Mouse (Mus musculus) liver (tissue): ENCODE results near the gene Tvp23a.

Experiments
- DNase-seq: peaks from one replicate; pipeline ENCODE4 v3.0.0-alpha.2; 2020; ENCODE audit warnings: mixed read lengths

Gene Tvp23a

GRCm38 (mm10) chr16:10452445-10452896, 5.3 kb upstream of the Tvp23a start:
- no peak for DNase-seq

DNA sequence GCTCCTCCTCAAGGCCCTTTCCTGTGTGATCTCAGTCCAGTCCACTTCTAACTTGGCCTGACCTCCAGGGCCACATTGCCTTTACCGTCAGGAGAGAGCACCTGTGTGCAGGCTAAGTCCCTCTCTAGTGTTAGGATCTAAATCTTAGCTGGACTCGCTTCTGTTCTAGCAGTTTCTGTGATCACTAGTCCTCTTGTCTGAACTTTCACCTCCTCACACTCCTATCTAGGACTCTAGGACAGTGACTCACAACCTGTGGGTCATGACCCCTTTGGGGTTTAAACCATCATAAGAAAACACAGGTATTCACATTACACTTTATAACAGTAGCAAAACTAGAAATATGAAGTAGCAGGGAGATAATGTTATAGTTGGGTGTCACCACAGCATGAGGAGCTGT, 4.7 kb upstream of the Tvp23a start:
- no peak for DNase-seq

- DNase-seq = no peak
These were observed 1.8 kb upstream of the Tvp23a start for GRCm38 (mm10) chr16:10448931-10449330.

DNA sequence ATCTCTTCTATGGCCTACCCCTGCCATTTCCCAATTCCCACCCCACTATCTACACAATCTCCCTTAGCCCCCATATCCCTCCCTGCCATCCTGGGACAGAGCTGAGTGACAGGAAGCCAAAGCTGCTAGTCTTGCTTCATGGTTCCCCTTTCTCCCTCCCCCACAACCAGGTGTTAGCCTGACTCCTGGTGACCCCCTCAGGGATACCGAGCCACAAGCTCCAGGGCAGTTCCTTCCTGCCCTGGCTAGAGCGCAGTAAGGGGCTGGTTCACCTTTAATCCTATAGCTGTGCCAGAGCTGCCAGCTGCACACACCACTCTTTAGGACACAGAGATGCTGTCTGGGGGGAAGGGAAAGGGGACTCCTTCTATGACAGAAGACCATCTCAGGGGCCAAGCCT, 619 bp upstream of the Tvp23a start:
- no peak for DNase-seq

DNA sequence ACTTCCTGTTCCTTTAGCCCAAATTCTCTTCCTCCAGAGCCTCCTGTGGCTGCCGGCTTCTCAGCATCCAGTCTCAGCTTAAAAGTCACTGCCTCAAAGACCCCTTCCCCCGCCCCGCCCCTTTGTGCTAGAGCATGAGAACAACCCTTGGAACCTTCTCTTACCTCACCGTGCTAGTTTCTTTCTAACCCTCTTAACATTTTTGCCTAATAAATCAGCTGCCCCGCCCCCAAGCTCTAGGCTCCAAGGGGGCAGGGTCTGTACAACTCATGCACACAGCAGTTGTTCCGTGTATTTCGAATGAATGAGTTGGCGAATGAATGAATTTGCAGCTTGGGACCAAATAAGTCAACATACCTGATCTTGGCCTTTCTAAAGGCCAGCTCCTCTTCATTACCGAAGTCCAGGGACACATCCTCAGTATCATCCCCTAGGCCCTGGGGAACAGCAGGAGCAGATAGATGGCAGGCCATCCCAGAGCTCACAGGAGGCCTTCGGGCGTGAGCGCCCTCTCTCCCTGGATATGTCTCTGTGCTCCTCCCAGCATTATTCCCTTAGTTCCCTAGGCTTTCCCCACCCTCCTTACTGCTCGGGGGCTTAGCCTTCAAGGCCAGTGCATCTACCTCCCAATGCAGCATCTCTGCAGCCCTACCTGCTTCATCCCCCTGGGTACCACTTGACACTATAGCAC, 444 bp downstream of the Tvp23a start:
- no peak for DNase-seq

DNA sequence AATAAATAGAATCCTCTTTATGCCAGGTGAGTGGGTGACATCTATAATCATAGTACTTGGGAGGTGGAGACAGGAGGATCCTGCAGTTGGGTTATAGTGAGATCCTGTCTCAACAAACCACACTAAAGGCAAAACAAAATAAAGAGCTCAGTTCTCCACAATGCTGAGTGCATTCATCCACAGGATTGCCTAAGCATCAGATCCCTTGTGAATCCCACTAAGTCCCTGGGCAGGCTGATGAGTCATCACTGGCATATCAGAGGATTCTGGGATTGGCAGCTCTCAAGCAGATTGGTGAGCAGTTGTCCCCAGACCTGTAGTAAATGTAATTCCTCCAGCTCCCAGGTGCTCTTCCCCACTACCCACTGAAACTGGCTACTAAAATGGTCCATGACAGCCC, 3.4 kb downstream of the Tvp23a start:
- no peak for DNase-seq

- no peak for DNase-seq
These were observed 5.4 kb downstream of the Tvp23a start for GRCm38 (mm10) chr16:10441761-10442160.

DNA sequence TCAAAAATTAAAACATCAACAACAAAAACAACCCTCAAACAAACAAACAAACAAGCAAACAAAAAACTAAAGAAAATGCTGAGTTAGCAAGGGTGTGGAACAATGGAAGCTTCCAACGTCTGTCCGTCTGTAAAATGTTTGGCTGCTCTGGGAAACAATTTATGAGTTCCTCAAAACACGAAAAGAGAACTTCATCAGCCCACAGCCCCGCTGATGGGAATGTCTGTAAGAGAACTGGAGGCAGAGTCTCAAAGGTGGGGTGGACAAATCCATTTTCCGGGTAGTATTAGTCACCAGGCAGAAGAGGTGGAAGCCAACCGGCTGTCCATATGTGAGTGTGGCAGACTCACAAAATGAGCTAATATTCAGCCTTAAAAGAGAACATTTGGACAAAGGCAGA, 5.8 kb downstream of the Tvp23a start:
- no peak for DNase-seq

GRCm38 (mm10) chr16:10438055-10438454, 9.1 kb downstream of the Tvp23a start:
- no peak for DNase-seq

DNA sequence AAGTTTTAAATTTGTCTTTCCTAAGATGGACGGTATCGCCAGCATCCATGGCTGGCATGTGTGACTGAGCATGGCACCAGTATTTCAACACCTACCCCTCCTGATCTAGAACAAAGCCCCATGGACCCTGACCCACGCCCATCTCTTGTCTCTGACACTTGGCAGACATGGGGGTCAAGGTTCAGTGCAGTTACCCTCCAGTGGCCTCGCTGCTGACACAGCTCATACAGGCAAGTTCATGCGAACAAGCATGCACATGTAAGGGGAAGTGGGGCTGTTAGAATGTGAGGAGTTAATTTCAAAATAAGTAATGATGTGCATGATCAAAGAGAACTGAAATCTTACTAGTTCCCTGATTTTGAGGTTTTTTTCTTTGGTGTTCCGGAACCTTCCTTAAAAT, 11.0 kb downstream of the Tvp23a start:
- no peak for DNase-seq

DNA sequence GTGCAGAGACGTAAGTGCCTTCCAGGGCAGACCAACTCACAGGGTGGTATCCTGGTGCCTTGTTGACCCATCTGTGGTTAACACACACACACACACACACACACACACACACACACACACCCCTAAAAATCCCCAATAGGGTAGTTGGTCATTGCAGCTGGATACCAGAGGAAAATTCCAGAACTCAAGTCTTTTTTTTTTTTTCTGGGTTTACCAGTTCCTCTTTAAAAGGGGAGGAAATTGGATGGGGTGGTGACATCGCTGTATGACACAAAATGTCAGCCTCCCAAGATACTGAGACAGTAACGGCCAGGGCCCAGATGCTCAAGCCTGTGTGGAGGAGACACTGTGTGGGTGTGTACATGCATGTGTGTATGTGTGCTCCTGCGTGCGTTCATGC, 13.8 kb downstream of the Tvp23a start:
- no peak for DNase-seq

GRCm38 (mm10) chr16:10432387-10432786, 14.8 kb downstream of the Tvp23a start:
- DNase-seq = no peak

GRCm38 (mm10) chr16:10431911-10432310, 15.3 kb downstream of the Tvp23a start:
- no peak for DNase-seq

- no peak for DNase-seq
These were observed 26.6 kb downstream of the Tvp23a start for GRCm38 (mm10) chr16:10420447-10421054.

DNA sequence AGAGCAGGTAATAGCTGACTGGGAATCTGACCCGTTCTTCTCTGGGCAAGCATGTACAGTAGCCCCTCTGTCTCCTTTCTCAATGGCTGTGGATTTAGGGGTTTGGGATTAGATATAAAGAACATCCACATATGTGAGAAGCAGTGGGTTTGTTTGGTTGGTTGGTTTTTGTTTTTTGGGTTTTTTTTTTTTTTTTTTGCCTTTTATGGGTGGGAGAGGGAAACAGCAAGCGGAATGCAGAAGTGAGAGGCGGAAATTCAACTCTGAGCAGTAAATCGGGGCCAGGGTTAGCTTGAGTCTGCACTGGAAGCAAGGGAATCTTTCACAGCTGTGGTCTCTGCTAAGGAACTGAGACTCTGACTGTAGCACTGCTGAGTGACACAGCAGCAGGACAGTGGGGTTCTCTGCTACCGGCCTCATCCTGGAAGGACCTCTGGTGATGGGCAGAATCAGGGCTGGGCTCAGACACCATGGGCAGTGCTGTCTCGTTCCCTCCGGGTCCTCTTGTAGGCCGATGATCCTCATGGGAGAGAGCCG, 29.4 kb downstream of the Tvp23a start:
- no peak for DNase-seq

GRCm38 (mm10) chr16:10416866-10417265, 30.3 kb downstream of the Tvp23a start:
- DNase-seq = no peak

GRCm38 (mm10) chr16:10415976-10416375, 31.2 kb downstream of the Tvp23a start:
- peak; percentile 18 for DNase-seq

DNA sequence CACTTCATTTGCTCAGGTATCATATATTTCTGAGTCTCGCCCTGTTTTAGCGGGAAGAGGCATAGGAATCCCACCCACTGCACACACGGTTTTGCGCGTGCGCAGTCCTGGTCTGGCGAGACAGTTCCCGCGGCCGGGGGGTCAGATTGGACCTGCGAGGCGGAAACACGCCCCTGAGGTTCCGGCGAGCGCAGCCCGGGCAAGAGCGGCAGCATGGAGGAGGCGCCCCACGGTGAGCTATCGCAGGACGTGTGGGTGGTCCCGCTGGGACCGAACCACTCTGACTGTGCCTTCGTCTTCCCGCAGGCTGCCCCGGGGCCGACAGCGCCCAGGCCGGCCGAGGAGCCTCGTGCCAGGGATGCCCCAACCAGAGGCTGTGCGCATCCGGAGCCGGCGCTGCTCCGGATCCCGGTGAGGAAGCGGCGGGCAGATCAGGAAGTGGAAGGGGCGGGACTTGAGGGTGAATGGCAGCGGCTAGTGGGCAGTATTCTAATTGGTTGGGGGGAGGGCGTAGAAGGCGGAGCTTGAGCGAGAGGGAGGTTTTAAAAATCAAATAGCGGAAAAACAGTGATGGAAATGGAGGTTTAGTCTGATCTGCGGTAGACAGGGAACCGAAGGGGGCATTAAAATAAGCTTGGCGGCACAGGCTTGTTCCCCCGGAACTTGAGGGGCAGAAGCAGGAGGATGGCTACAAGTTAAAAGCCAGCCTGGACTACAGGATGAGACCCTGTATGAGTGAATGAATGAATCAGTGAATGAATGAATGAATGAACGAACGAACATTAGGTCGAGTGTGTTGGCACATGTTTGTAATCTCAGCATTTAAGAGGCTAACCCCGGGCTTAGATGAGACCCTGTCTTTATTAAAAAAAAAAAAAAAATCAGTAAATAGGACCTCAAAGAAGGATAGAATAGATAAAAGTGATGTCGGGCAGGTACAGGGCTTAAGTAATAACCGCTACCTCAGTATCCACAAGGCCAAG, 35.1 kb downstream of the Tvp23a start, which contains the start of gene Nubp1:
TSS of gene Nubp1 (plus strand) at position 185 of the 983 bp plus-strand sequence.
- peak; percentile 97 for DNase-seq

DNA sequence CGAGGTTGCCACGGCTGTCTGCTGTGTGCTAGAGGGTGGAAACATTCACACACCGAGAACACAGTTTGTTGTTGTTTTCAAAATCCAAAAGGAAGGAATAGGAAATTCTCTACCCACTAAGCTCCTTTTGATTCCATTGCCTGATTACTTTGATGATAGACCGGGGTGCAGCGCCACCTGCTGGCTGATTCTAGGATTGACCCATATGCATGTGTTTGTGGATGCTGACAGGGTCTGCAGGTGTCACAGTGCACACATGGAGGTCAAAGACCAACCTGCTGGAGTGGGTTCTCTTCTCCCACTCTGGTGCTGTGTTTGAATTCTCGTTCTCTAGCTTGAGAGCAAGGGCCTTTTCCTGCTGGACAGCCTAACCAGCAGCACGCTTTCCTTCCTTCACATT, 48.0 kb downstream of the Tvp23a start:
- peak; percentile 82 for DNase-seq

DNA sequence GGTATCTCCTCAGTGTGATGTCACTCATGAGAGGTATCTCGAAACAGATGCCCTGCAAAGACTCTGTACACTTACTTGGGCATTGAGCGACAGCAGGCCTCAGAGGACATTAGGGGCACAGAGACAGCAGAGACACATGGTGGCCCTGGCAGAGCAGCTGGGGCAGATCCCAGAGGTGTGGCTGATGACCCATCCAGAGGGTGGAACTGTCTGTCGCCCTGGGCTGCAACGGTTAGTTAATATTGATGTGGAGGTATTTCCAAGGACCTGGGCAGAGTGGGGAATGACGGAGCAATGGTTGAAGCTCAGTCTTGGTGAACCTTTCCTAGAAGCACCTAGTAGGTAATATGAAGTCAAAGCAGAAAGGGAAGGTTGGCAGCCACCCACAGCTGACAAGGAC, 48.4 kb downstream of the Tvp23a start:
- no peak for DNase-seq

DNA sequence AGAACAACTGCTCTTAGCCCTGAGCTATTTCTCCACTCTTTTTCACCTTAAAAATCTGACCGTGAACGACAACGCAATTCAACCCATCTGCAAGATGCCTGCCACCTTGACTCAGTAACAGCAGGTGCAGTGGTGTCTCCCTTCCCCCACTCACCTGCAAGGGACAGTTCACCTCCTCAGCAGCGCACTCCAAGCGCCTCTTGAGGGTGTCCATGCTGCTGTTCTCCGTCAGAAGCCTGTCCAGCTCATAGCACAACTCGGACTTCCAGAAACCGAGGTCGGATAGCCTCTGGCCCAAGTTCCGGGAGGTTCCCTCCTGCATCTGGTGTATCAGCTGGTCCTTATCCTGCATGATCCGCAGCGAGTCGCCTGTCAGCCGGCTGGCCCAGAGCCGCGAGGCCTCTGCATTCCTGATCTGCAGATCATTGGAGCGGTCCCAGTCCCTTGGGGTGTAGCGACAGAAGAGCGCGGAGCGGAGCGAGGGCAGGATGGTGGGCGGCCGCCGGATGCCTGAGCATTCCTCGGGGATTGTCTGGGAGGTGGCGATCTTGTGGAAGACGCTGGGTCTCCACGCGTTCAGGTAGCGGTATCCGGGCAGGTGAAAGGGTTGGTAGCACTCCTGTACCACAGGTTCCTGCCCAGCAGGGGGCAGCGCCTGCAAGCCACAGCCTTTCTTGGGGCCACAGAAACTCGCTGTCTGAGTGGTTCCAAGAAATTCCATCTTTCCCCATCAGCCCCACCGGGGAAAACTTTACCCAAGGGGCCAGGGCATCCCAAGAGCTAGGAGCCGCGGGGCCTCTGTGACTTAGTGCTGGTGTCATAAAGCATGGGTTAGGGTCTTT, 52.2 kb downstream of the Tvp23a start, which contains the start of gene Tekt5:
TSS of gene Tekt5 (minus strand) at position 792 of the 842 bp plus-strand sequence.
- peak; percentile 38 for DNase-seq

DNA sequence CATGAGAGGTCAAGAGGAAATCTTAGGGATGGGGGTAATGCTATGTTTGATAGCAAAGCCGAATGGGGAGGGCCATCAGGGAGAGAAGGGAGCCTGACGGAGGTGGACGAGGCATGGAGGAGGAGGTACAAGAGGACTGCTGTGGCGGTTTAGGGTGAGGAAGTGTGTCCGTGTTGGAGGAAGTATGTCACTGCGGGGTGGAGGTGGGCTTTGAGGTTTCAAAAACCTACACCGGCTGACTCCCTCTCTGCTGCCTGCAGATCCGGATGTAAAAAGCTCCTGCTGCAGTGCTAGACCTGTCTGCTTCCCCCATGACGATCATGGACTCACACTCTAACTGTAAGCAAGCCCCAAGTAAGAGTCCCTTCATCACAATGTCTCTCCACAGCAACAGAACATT, 54.6 kb downstream of the Tvp23a start:
- DNase-seq = no peak
